Mouse (Mus musculus): ENCODE measurements around the gene Ube2d3.
A peak's percentile ranks its signal among the peaks of the same experiment; 100 is the strongest.
"Not testable (repeated sequence)": the region's sequence is repeated elsewhere in the genome, so short reads cannot be mapped to it uniquely, and the experiment has no call there.

Ube2d3 gene

DNA sequence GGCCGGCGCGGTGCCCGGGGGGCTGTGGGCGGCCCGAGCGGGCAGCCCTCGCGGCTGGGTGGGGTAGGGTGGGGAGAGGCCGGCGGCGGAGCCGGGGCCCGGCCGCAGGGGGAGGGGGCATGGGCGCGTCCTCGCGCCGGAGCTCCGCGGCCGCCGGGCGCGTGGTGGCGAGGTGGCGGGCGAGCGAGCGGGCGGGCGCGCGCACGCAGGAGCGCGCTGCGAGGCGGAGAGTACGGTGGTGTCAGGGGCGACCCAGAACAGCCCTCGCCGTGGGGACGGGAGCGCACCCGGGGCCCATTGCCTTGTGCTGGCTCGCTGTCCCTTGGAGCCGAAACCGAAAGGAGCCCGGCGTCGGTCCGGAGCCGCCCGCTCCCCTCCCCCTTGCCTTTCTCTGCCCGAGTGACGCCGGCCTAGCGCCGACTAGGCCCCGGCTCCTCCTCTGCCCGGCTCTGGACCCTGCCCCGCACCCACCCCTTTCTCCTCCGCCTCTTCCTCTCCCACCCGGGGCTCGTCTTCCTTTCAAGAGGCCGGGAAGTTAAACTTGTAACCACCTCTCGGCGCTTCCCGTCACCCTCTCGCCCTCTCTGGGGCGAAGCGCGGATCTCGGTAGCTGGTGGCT lies 1.1 kb downstream of the Ube2d3 start:
- peak; percentile 99 for DNase-seq

DNA sequence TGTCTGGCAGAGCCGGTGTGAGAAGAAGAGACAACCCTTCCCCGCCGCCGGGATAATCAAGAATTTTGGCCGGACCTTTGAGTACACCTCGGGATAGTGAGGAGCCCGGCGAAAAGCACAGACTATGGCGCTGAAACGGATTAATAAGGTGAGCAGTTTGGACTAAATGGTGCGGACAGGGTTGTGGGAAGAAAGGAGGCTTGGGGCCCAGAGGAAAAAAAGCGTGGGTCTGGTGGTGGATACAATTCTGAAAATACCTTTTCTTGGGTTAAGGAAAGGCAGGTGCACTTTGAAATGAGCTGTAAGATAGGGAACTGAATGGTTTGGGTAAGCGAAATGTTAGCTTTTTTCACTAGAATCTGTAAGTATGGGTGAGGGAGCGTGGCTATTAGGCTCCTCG lies 1.7 kb downstream of the Ube2d3 start:
- no peak for DNase-seq

DNA sequence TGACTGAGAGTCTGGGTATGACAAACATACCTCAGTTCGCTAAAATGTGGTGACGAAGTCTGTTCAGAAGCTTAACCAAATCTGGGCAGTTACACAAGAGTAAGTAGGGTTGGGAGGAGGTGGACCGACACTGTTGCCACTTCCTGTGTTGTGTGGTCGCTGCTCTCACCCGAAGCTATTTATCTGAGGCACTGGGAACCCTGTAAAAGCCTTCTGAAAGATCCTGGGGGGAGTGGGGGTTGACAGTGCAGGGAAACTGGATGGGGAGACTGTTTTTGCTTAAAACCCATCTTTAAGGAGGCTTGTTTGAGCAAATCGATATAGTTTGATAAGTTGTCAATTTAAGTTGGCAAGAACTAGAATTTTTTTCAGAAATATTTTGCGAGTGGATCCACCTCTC lies 2.3 kb downstream of the Ube2d3 start:
- peak; percentile 92 for DNase-seq

DNA sequence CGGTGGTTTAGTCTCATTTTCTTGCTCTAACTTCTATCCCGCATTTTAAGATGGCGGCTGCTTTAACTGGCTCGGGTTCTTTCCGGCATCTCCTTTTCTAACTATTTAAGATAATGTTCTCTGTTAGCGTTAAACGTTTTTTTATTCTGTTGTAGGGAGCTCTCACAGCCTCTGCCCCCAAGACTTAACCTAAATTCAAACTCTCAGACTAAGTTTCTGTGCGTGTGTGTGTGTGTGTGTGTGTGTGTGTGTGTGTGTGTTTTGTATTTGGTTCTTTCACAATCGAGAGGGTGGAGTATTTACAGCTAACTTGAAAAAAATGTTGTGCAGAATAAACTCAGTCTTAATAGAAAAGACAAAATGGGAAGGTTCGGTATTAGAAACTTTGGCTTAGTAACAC lies 2.7 kb downstream of the Ube2d3 start:
- DNase-seq = no peak

DNA sequence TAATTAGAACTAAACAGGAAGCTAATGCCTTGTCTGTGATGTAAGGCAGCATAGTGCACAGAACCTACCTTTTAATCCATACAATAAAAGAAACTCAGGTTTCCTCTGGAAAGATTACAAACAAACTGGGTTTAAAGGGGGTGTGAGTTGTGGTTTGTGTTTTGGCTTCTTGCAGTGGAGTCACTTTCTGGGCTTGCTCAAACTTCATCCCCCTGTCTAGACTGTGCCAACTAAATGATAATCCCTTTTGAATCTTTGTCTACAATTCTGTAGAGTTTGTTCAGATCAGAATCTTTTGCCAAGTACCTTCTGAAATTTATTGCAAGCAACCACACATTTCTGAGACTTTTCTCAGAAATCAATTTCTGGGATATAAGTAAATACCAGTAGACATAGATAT lies 7.0 kb downstream of the Ube2d3 start:
- no peak for DNase-seq

DNA sequence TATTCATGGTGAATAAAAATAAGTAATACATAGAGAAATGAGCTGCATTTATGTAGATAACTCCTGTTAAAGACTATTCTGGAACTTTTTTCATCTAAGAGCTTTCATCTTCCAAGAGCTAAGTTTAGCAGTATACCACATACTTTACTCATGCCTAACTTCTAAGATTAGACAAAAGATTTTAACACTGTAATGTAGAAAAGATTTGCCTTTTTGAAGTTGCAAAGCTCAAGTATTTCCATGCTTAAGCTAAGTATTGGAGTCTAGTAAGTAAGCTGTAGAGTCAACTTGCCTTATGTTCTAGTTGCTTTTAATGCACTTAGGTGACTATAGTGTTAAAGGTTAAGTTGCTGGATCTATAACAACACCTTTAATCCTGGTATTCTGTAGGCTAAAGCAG lies 21.0 kb downstream of the Ube2d3 start:
- DNase-seq = no peak

DNA sequence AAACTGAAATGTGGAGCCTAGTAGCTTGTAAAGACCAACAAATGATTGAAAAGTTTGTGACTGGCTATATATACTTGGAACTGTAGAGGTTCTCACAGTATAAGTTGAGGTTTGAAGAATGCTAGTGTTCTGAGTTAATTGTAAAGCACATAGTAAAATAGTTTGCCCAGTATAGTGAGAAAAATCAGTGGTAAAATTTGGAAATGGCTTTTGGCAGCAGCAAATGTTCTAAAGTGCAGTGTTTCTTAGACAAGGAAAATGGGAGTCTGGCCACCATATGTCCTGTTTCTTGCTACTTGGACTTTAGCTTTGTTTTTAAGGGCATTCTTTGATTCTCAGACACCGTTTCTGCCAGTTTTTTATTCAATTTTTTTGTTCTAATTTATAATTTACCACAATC lies 30.5 kb downstream of the Ube2d3 start:
- no peak for DNase-seq

DNA sequence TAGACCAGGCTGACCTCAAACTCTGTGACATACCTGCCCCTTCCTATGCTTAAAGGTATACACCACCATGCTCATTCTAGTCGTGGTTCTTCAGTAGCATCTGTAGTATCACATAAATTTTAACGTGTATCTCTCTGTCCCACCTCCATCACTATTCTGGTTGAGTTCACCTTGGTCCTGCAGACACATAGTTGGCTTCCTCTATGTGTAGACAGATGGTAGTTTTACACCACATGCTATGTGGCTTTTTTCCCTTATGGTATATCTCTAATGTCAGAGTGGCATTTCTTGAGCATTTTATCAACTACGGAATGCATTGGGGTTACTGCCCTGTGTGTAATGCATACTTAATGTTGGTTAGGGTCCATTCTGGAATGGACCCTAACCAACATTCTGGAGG lies 31.2 kb downstream of the Ube2d3 start:
- DNase-seq = no peak

DNA sequence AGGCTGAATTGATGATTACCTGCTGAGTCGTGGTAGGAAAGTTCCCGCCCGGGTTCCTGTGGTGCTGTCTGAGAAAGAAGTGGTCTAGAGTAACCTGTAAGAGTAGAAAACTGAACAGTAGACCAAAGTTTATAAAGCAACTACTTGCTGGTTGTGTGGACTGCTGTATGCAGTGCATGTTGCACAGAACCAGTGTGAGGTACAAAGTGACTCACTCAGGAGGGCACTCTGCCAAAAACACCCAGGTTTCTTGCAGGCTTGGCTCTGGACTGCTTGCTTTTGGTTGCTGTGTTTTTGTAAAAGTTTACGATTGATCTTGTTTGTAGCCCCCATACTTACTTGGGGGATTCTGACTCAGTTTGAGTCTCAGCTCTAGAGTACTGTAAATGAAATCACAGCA lies 32.0 kb downstream of the Ube2d3 start:
- no peak for DNase-seq

DNA sequence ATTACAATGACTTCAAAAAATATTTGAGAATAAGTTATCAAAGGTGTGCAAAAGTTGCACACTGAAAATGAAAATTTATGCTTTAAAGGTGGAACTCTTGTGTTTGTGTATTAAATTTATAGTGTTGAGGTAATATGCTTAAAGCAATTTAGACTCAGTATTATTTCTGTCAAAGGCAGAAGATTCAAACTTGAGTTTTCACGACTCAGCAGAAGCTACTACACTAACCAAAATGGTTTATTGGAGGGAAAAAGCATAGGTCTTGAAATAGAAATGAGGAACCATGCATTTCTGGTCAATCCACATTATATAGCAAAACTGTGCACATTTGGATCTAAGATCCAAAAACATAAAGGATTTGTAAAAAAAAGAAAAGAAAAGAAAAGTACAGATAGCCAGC lies 32.9 kb downstream of the Ube2d3 start:
- no peak for DNase-seq

DNA sequence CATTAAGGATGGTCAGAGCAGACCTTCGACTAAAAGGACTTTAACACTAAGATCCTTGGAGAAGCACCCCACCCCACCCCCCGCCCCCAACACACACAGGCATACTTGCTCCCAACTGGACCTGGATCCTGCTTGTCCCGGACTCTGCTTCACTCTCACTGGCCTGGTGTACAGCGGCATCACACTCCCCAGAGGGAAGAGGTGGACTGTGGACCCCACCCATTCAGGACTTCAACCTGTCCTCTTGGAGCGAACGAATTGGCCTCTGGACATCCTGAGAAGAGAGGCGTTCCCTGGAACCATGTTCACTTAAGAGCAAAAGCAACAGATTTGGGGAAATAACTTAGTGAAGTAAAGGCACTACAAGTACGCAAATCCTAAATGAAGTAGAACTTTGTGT lies 37.1 kb downstream of the Ube2d3 start:
- no peak for DNase-seq

DNA sequence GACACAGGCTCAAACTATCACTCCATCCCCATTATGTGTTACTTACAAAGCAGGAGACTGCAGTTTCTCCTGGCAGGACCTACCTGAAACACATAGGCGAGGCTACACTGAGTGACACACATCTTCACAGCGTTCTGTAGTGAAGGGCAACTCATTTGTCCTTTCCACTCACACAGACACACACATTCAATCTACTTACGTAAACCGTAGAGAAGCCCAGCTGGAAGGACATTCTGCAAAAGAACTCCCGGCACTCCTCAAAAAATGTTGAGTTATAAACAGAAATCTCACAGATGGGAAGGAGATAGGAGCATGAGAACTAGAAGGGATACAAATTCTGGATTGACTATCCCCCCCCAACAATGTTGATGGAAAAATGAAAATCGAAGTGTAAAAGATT lies 38.3 kb downstream of the Ube2d3 start:
- DNase-seq = no peak

DNA sequence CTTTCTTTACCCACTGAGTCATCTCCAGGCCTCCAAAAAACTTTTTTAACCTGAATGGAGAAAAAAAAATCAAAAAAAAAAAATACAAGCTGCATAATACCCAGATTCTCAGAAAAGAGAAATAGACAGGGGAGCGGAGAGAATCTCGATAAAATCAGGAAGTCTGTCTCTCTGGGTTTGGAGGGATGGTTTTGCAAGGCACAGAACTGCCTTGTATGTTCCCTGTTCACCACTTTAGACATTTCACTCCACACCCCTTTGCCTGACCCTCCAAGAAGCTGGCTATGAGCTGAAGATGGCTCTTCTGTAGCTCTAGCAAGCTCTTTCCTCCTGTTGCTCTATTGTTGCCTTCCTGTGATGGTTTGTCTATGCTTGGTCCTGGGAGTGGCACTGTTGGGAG lies 39.0 kb downstream of the Ube2d3 start:
- DNase-seq = no peak

DNA sequence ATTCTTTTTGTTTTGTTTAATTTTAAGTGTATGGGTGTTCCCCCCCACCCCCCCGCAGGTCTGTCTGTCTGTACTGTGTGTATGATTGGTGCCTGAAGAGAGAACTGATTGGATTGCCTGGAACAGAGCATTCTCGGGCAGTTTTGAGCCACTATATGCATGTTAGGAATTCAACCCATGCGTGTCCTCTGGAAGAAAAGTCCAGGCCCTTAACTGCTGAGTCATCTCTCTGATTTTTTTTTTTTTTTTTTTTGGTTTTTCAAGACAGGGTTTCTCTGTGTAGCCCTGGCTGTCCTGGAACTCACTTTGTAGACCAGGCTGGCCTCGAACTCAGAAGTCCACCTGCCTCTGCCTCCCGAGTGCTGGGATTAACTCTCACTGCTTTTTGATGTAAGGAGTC lies 41.1 kb downstream of the Ube2d3 start:
- DNase-seq = not testable (repeated sequence)

DNA sequence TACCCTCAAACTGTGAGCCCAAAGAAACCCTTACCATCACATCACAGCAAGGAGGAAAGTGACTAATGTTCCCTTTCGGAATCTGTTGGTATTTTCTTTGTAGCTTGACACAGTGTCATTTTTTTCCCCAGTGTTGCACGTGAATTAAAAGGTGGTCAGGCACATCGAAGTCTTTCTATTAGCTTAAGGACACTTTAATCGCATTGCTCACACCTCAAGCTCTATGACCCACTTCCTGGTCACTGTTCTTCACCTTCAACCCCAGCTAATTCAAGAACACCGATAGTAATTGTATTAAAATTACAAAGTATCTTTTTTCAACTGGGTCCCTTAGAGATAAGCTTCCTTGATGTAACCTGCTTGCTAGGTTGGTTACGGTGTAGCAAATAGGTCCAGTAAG lies 42.8 kb downstream of the Ube2d3 start:
- no peak for DNase-seq

DNA sequence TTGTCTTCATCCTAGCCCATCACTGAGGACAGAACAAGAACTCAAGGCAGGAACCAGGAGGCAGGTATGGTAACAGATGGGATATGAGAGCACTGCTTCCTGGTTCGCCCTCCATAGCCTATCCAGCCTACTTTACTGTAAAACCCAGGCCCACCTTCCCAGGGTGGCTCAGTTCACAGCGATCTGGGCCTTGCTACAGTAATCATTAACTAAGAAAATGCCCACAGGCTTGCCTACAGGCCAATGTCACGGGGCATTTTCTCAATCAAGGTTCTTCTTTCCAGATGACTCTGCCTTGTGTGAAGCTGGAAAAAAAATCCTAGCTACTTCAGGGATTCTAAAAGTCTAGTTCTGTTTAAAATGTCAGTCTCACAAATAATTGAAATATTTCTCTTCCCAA lies 43.7 kb downstream of the Ube2d3 start:
- DNase-seq = no peak

DNA sequence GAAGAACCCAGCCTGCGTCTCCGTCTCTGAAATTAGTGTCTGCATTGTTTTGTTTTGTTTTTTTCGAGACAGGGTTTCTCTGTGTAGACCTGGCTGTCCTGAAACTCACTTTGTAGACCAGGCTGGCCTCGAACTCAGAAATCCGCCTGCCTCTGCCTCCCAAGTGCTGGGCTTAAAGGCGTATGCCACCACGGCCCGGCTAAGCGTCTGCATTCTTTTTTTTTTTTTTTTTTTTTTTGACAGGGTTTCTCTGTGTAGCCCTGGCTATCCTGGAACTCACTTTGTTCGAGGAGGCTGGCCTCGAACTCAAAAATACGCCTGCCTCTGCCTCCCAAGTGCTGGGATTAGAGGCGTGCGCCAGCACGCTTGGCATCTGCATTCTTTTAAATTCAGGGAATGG lies 46.7 kb downstream of the Ube2d3 start:
- not testable (repeated sequence) for DNase-seq

DNA sequence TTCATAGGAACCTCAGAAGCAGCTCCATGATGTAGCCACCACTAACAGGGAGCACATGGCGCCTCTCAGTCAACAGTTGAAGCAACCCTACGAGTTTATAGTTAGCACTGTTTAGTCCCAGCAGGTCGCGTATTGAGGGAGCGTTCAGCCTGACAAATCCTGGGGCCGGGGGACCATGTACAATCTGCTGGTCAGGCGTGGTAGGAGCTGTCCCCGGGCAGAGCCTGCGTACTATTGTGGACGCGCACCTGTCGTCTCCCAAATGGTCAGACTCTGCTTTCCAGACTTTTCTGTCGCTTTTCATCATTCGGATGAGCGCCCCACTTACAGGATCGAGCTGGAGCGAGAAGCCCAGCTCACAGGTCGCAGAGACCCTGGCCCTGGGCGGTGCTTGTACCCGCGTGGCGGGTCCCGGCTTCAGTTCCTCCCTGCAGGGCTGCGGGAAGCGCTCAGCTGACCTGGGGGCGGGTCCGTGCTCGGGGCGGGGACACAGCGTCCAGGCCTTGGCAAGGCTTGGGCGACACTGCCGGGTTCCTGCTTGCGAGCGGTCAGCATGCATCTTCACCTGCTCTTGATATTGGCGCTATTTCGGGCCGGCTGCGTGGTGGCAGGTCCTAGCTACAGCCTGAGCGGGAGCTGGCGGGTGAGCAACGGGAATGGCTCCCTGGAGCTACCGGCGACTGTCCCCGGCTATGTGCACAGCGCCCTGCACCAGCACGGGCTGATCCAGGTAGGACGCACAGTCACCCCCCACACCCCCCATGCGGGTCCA lies 47.4 kb downstream of the Ube2d3 start, which contains the start of gene Manba:
Gene Manba (plus strand): TSS at position 484 of the 772 bp plus-strand sequence.
- peak; percentile 99 for DNase-seq

DNA sequence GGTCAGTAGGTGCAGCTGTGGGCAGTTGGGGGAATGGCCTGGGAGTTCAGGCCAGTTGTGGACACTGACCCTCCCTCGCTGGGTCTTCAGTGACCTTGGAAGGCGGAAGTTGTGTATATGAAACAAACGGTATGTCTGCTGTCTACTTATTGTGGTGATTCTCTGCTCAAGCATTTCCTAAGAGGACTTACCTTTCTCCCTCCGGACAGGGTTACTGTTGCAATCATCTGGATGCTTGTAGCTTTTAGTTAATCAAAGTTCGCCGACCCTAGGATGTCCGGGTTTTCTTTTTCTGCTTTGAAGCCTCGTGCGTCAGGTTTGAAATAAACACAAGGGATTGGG lies 47.9 kb downstream of the Ube2d3 start:
- no peak for DNase-seq

DNA sequence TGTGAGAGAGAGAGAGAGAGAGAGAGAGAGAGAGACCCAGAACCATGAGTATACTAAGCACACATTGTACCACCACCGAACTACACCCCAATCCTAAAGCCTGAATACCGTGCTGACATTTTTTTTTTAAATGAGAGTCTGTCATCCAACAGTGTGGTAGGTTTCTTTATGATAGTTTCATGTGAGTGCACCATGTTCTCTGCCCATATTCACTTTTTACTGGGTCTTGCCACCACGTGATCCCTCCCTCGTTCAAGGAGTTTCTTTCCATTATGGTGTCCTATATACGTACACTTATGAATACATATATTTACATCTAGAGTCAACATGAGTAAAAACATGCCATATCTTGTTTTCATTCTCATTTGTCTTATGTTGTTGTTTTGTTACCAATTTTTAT lies 48.4 kb downstream of the Ube2d3 start:
- DNase-seq = no peak

DNA sequence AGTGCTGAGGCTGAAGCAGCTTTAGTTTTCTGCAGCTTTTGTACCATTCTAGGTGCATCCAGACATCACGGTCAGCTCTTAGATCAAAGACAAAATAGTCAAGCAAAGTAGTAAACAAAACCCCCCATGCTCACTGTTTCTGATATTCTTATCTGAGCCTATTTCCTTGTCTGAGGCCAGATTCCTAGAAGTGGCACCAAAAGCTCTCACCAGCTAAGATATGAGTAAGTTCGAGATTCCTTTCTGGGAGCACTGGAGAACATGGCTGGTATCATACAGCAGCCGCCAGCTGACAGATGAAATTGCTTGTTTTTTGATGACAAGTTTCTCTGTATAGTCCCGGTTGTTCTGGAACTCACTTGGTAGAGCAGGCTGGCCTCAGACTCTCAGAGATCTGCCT lies 49.9 kb downstream of the Ube2d3 start:
- no peak for DNase-seq

DNA sequence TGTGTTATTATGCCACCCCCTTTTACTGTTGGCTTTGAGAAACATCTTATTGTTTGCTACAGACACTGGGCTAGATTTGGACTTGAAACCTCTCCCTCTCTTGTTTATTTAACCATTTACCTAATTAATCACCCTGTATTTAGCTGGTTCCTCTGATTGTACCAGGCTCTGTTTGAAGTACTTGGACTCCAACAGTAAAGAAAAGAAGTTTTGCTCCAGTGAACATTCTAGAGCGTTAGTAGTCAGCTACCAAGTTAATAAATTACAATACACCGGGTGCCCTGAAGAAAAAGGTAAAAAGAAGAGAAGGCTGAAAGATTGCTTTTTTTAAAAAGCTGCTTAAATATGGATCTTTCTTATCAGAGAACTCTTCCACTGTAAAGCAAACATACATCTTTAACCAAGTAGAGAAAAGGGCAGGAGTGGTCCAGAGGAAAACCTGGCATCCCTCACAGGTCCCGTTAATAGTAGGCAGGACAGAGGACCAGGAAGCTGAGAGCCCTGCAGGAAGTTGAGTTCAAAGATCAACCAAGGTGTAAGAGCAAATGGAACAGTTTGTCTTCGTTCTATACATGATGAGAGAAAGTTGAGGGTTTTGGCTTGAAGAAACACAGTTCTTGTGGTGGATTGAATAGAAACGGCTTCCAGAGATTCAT lies 52.0 kb downstream of the Ube2d3 start:
- DNase-seq = peak; percentile 73

DNA sequence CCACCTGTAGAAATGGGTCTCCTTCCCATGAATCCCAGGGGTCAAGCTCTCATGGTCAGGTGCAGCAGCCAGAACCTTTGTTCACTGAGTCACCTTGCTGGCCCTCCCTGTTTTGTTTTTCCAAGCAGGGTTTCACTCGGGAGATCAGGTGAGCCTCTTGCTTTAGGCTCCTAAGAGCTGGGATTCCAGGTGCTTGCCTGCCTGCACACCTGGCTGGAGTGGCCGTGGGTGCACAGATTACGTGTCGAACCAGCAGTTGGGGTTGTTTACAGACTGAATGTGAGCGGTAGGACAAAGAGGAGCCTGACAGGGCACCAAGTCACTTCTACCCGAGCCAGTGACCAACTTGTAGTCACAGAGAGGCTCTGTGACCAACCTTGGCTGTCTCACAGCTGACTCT lies 53.2 kb downstream of the Ube2d3 start:
- peak; percentile 78 for DNase-seq

DNA sequence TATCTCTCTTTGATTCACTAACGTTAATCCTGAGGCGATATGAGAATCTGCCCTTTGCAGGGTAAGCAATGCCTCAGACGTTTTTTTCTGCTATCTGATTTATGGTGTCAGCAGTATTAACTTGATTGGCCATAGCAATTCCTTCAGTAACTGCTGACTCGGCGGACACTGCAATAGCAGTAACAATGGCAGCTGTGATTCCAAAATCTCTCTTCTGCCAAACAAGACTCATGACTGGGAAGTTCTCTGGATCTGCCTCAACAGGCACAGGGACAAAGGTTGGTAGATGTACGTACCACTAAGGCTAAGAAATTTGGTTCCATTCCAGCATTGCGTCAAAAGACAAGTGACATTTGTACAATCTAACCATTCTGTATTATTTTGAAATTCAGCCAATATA lies 55.4 kb downstream of the Ube2d3 start:
- DNase-seq = peak; percentile 27
